Mouse (Mus musculus): ENCODE measurements around the gene Wdtc1. TPM values are rescaled to one million over a fixed set of nuclear protein-coding genes. Genes with fewer than 3 reads are reported as not detected.

The Wdtc1 gene
- total RNA-seq, 4 experiments from 2014 or later: 77.3 to 94.3 (median 79.2) TPM

DNA sequence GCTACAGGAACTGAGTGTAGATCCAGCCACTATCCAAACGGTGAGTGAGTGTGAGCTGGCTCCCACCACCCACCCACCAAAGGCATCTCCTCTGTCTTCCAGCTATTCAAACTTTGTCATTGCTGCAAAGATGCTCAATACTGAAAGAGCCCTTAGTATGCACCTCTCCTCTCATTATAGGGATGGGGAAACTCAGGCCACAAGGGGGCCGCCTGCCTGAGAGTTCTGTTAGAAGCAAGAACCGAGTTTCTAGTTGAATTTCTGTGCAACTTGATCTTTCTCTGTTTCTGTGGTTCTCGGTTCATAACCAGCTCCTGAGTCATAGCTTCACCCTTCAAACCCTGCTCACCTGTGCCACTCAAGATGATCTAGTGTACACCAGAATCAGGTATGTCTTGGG lies 101.2 kb downstream of the Wdtc1 start:
- DNase-seq (ENCODE audit: low spot score): no peak

- DNase-seq (ENCODE audit: low spot score): no peak
These were observed 102.1 kb downstream of the Wdtc1 start for GRCm38 (mm10) chr4:133251214-133251613.

DNA sequence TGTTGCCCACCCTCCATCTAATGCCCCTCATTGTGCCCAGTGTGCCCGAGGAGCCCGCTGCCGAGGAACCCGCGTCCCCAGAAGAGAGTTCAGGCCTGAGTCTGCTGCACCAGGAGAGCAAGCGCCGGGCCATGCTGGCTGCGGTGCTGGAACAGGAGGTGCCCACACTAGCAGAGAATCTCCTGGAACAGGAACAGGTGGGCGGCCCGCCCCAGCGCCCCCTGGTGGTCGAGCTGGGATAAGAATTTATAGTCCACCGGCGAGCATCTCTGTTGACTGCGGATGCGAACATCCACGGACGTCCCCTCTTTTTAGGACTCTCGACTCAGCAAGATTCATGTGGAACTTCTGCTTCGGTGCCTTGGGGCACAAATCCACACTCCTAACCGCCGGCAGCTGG lies 102.7 kb downstream of the Wdtc1 start:
- peak; percentile 81 for DNase-seq (ENCODE audit: low spot score)

- no peak for DNase-seq (ENCODE audit: low spot score)
These were observed 105.4 kb downstream of the Wdtc1 start for GRCm38 (mm10) chr4:133247806-133248449.

DNA sequence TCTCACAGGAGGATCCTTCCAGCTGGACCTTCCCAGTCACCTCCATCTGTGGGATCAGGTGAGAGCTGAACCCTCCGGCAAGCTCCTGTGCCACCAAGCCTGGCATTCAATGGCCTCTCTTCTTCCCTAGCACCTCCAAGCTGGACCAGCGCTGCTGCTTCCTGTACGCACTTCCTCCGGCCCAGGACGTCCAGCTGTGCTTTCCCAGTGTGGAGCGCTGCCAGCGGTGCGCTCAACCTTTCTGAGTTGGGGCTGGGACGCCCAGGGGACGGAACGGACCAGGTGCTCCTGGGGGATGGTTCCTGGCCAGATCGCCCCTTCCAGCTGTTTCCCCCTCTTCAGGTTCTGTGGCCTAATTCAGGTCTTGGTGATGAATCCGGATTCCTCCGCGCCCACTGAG lies 106.2 kb downstream of the Wdtc1 start:
- DNase-seq (ENCODE audit: low spot score): peak; percentile 64

DNA sequence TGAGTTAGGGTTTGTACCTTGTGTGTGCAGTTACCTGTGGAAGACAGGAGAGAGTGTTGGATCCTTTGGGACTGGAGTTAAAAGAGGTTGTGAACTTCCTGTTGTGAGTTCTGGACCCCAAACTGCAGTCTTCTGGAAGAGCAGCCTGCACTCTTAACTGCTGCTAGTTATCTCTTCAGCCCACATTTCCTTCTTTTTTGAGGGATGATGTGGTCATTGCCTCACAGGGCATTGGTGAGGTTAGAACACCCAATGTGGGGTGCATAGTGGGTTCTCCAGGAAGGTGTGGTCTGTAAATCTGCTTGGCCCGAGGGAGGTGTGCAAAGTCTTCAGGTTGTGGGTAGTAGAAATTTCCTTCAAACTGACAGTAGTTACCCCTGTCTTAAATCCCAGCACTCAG lies 109.0 kb downstream of the Wdtc1 start:
- no peak for DNase-seq (ENCODE audit: low spot score)

DNA sequence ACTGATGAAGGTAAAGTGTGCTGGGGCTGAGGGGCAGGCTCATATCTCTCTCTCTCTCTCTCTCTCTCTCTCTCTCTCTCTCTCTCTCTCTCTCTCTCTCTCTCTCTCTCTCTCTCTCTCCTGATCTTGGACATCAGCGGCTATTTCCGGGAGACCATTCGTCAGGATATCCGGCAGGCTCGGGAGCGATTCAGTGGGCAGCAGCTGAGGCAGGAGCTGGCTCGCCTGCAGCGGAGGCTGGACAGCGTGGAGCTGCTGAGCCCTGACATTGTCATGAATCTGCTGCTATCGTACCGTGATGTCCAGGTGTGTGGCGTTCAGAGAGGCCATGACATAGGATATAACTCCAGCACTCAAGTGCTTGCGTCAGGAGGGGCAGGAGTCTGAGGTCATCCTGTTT lies 109.7 kb downstream of the Wdtc1 start:
- DNase-seq (ENCODE audit: low spot score): no peak

- DNase-seq (ENCODE audit: low spot score): no peak
These were observed 110.6 kb downstream of the Wdtc1 start for GRCm38 (mm10) chr4:133242710-133243109.

Small RNA genes lying within 50 kb of the gene (microRNA-seq; reads per million reads assigned to microRNA genes)
- gene Mir5122: 12.0 reads per million, percentile 28 among the genes with 10 or more reads in this experiment

Other genes starting within 250 kb of the Wdtc1 start
- gene Wasf2, start 223.0 kb downstream of the Wdtc1 start, total RNA-seq (2022): 10 to 100 TPM; 64.1 to 87.2 (median 71.5) TPM
- gene Cd164l2, start 141.3 kb downstream of the Wdtc1 start, total RNA-seq (2022): not detected
- not detected for gene Gpr3, start 140.9 kb downstream of the Wdtc1 start, total RNA-seq (2022)
- gene Map3k6, start 112.7 kb downstream of the Wdtc1 start, total RNA-seq (2022): 10 to 100 TPM; 14.8 to 21.8 (median 16.3) TPM
- under 1 TPM; 0.30 to 0.59 (median 0.33) TPM for gene Sytl1, start 90.4 kb downstream of the Wdtc1 start, total RNA-seq (2022)
- gene Tmem222, start 75.7 kb downstream of the Wdtc1 start, total RNA-seq (2022): 10 to 100 TPM; 29.3 to 39.8 (median 34.3) TPM
- gene Slc9a1, start 16.2 kb upstream of the Wdtc1 start, total RNA-seq (2022): 10 to 100 TPM; 16.0 to 21.9 (median 16.5) TPM
- gene Tent5b, start 126.7 kb upstream of the Wdtc1 start, total RNA-seq (2022): 1 to 10 TPM; 1.3 to 3.0 (median 1.6) TPM
- 1 to 10 TPM; 1.3 to 1.8 (median 1.6) TPM for gene Trnp1, start 145.1 kb upstream of the Wdtc1 start, total RNA-seq (2022)
- not detected for gene Kdf1, start 165.5 kb upstream of the Wdtc1 start, total RNA-seq (2022)
- 10 to 100 TPM; 66.4 to 92.0 (median 73.0) TPM for gene Nudc, start 192.5 kb upstream of the Wdtc1 start, total RNA-seq (2022)
- gene Nr0b2, start 199.9 kb upstream of the Wdtc1 start, total RNA-seq (2022): 10 to 100 TPM; 13.2 to 19.5 (median 16.9) TPM
- 1 to 10 TPM; 3.0 to 4.6 (median 3.7) TPM for gene Gpatch3, start 221.3 kb upstream of the Wdtc1 start, total RNA-seq (2022)
- 1 to 10 TPM; 7.2 to 8.1 (median 8.1) TPM for gene Gpn2, start 230.9 kb upstream of the Wdtc1 start, total RNA-seq (2022)
- 1 to 10 TPM in 3 of 4 experiments, under 1 TPM in 1; 0.88 to 1.6 (median 1.1) TPM for gene Sfn, start 248.7 kb upstream of the Wdtc1 start, total RNA-seq (2022)